Mouse (Mus musculus) heart, adult 10 weeks (tissue): Measurements from ENCODE around the gene Wiz. TPM values are rescaled to one million over a fixed set of nuclear protein-coding genes. Genes with fewer than 3 reads are reported as not detected.

ENCODE experiments used
- polyA plus RNA-seq: library from polyadenylated mRNA; stranded (reverse); fragments of 350-450 nt; fragmentation: Illumina TruSeq; extraction: RNeasy Lipid Tissue Mini Kit (QIAGEN cat#74804); gene quantifications from one replicate; pipeline ENCODE4 v1.2.3, GENCODE M21; 2014; ENCODE audit warnings: low read depth, low replicate concordance

Wiz gene
- polyA plus RNA-seq, result 13.5 TPM

DNA sequence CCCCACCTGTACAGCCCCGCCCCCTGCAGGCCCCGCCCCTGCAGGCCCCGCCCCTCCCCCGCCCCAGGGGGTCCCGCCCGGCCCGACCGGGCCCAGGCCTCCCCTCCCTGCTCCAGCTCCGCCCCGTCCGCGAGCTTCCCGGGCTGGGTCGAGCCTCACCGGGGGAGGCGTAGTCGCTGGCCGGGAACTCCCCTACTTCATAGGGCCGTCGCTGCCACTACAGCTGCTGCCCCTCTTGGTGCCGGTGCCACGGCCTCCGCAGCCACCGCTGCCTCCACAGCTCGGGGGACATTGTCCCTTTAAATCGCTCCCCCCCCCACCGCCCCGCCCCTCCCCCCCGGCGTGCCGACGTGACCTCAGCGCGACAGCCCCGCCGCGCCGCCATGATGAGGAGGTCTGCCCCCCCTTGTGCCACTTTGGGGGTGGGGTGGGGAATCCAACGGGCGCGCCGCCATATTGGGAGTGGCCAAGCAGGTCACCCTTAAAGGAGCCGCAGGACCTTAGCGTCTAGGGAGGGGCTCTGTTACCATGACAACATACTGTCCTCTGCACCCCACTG, at the start of gene Wiz:
TSS of gene Wiz (minus strand) at position 339 of the 559 bp plus-strand sequence.

DNA sequence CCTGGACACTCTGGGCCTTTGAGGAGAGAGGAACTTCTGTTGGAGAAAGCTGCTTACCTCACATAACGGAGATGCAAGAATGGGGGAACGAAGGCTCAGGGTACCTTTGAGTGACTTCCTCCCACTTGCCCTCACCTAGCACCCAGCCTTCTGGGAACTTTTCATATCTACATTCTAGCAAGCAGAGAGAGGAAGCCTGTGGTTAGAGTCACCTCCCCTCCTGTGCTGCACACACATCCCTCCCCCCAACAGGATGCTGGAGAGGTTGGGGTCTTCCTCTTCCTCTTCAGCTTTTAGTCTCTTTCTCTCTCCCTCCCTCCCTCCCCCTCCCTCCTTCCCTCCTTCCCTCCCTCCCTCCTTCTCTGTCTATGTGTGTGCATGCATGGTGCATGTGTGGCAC, 34.8 kb upstream of the Wiz start, which contains the start of gene Pglyrp2:
TSS of gene Pglyrp2 (minus strand) at position 134 of the 400 bp plus-strand sequence.

DNA sequence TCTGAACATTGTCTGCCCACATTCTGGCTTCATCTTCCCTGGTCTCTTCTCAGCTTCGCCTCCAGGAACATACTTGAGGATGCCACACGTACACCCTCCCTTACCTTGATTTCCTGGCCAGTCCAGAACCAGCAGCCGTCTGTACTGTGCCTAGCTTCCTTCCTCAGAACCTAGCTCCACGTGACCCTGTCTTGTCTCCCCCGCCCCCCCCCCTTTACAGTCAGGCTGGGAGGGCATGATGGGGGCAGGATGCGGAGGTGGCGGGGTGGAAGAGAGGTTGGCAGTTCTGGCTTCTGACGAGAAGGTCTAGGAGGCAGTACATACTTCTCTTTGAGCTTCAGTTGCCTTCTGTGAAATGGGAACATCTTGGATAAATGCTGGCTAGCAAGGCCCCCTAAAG, 14.2 kb upstream of the Wiz start, which contains the start of gene Rasal3:
TSS of gene Rasal3 (minus strand) at position 167 of the 400 bp plus-strand sequence.

DNA sequence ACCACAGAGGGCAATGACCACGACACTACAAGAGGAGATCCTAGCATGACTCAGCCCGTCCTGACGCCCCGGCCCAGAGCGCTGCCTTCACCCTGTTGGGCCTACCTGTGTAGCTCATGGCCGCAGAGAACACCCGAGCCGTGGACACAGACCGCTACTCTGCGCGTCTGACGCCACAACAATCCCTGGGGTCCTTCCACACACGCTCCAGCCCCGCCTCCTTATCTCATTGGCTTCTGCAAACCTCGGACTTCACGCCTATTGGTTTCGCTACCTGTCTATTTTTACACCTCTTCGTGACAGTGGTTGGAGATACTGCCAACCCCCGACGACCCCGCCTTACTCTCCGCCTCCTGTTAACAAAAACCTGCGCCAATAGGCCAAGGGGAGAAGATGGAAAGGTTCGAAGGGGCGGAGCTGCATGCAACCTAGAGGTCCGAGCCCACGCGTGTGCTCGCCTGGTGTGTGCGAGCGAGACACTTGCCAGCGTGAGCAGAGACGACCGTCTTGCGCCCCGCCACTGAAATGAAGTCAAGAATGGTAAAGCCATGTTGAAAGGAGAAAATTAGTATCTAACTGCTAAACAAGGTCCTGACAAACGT, 38.8 kb downstream of the Wiz start, which contains the start of gene Akap8l:
TSS of gene Akap8l (minus strand) at position 226 of the 602 bp plus-strand sequence.

GRCm38 (mm10) chr17:32320597-32321389, 68.4 kb downstream of the Wiz start, which contains the start of gene Akap8:
TSS of gene Akap8 (minus strand) at chr17:32321238.

Other genes with a start within 250 kb of the Wiz start
- gene Notch3, start 222.6 kb downstream of the Wiz start, polyA plus RNA-seq, result 16.3 TPM
- gene Ephx3, start 199.9 kb downstream of the Wiz start, polyA plus RNA-seq, result 1.7 TPM
- gene Brd4, start 104.7 kb downstream of the Wiz start, polyA plus RNA-seq, result 37.7 TPM
- 65.8 TPM for gene Akap8, start 68.2 kb downstream of the Wiz start, polyA plus RNA-seq
- 81.5 TPM for gene Akap8l, start 38.8 kb downstream of the Wiz start, polyA plus RNA-seq
- gene Rasal3, start 14.1 kb upstream of the Wiz start, polyA plus RNA-seq, result 0.92 TPM
- not detected for gene Pglyrp2, start 34.7 kb upstream of the Wiz start, polyA plus RNA-seq
- not detected for gene Cyp4f39, start 63.3 kb upstream of the Wiz start, polyA plus RNA-seq
- gene Cyp4f17, start 116.6 kb upstream of the Wiz start, polyA plus RNA-seq, result 4.5 TPM
- gene Cyp4f16, start 147.1 kb upstream of the Wiz start, polyA plus RNA-seq, result 9.8 TPM
- not detected for gene Cyp4f37, start 231.9 kb upstream of the Wiz start, polyA plus RNA-seq